Mouse (Mus musculus) left cerebral cortex, postnatal 4 days (tissue): ENCODE measurements at regions not wholly inside any gene's neighbourhood (a gene's known extent, or its start where the extent isn't known, plus 50 kb on each side); places are given as distances from the start of the nearest gene placed in this dataset.
"Not testable (repeated sequence)": the region's sequence is repeated elsewhere in the genome, so short reads cannot be mapped to it uniquely, and the experiment has no call there.

ENCODE experiments used
- DNase-seq: peaks from one replicate; pipeline ENCODE4 v3.0.0-alpha.2; 2022
- intact Hi-C: fragments of 180-260 bp; cut with DNase I; formaldehyde crosslinking; loops from one replicate; pipeline ENCODE4 v1.15.1; 2025

GRCm38 (mm10) chr1:14109190-14109482 is 1984.0 kb downstream of the 4930444P10Rik start:
- intact Hi-C loops, result no loop called here
- DNase-seq, result peak; percentile 11

DNA sequence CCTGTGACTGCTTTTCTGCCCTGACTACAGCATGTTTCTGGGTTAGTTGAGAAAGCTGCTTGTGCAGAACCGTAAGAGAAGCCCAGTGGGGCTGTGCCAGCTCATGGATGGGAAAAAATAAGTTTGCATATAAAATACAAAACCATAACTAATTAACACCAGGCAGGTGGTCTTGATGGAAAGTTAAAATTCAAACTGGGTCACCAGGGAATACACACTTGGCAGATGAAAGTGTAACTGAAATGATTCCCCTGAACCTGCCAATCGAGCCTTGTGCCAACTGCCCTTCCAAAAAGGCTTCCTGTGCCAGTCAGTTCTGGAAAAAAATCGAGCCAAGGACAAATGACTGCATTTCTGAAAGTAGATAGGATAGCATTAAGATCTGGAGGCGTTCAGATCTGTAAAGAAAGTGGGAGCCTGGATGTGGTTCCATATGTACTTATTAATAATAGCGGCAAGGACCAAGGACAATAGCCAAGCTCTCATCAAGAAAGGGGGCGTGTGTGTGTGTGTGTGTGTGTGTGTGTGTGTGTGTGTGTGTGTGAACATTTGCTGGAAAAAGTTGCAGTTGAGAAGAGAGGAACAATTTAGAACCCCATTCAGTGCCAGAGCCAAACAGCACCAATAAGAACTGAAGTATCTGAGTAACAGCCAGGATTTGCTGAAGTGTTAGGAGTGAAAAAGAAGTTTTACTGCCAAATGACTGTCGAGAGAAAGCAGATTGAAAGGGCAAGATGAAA is 1984.5 kb downstream of the 4930444P10Rik start:
- intact Hi-C loops, result no loop called here
- DNase-seq, result peak; percentile 88

- DNase-seq, intact Hi-C loops: not testable (repeated sequence)
Observed at GRCm38 (mm10) chr1:14105521-14105920, 1987.6 kb downstream of the 4930444P10Rik start.

DNA sequence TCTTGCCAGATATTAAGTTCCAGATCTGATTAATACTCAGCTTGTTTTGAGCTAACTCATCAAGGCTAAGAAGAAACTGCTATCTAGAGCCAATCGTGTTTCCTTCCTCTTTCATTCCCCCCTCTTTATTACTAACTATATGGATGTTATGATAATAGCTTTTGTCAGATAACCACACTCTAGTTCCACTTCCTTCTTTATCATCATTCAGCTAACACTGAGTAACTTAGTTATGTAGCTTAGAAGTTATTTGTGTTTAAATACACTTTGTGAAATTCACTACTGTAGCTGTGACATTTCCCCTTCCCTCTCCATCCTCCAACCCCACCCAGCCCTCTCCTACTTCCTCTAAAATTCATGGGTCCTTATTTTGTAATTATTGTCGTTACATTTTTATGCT is 1988.6 kb downstream of the 4930444P10Rik start:
- no peak for DNase-seq
- intact Hi-C loops, result no loop called here

DNA sequence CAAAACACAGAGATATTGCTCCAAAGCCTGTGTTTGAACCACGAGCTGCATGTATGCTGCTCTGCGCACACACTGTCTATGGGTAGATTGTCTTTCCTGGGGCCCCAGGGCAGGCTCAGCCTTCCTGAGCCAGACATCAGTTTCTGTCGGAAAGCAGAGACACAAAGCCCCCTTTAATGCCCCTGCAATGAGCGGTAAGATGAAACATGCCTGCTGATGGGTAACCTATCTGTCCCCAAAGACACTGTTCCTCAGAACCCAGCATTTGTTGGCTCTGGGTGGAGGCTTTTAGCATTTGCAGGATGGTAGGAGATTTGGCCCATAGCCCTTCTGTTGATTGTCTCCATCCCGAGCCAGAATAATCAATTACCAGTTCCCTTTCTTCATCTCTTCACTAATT is 1994.1 kb downstream of the 4930444P10Rik start:
- peak; percentile 3 for DNase-seq
- intact Hi-C loops, result no loop called here

DNA sequence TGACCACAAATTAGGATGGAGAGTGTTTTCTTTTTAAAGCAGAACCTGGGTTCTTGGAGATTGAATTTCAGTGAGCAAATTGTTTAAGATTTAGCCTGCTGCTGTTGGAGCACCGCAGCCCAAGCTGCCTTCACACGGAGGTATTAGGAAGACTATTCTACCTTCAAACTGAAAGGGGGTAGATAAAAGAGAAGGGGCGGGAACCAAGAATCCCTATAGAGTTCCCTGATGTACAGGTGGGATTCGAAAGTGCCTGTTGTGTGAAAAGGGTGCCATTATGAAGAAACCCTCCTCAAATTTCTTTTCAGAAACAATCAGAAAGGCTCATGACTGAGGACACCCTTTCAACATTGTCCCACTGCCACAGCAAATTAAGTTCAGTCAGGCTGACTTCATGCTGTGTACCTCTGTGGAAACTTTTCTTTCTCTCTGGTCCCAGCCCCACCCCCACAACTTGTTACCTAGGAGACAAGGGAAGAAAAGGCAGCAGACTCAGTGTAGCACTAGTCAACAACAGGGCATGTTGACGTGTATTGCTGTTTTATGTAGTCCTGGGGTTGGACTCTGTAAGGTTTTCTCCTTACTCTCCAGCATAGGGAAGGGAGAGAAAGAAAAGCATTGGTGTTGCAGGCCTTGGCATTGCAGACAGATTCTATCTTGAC is 1995.4 kb downstream of the 4930444P10Rik start:
- intact Hi-C loops, result no loop called here
- no peak for DNase-seq

- intact Hi-C loops, result no loop called here
- DNase-seq, result no peak
Observed at GRCm38 (mm10) chr1:14064856-14065255, 2028.3 kb downstream of the 4930444P10Rik start.

- intact Hi-C loops, result no loop called here
- no peak for DNase-seq
Observed at GRCm38 (mm10) chr1:14036163-14036562, 2057.0 kb downstream of the 4930444P10Rik start.

DNA sequence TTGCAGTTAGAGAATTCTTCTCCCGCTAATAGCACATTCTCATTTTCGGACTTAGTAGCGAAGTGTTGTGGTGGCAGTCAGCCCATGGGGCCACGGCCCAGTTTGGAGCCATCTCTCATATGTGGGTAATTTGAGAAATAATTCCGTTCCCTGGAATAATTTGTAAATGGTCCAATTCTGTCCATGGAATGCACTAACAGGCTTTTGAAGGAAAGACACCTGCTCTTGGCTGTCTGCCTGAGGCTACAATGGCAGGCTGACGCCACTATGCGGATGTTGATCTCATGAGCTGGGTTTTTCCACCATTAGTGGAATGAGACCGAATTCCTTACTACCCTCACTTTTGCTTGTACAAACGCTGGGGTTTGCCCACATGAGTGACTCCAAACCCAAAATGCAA is 2081.6 kb downstream of the 4930444P10Rik start:
- intact Hi-C loops, result no loop called here
- peak; percentile 20 for DNase-seq

DNA sequence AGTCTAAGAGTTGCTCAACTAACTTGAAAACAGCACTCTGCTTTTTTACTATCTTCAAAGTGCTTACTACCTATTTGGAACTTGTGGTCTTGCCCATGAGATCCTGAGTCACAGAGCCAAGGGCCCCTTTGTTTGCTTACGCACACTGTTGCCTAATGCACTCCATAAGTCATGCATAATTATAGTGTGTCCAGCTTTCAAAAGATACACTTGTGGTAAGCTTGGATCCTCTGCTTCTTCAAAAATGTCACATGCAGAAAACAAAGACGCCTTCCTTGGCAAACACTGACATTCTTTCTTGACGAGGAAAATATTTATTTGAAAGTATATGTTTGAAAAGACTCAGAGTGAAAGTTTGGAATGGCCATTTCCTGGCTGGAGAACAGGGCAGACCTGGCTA is 2082.3 kb downstream of the 4930444P10Rik start:
- no peak for DNase-seq
- intact Hi-C loops, result no loop called here

DNA sequence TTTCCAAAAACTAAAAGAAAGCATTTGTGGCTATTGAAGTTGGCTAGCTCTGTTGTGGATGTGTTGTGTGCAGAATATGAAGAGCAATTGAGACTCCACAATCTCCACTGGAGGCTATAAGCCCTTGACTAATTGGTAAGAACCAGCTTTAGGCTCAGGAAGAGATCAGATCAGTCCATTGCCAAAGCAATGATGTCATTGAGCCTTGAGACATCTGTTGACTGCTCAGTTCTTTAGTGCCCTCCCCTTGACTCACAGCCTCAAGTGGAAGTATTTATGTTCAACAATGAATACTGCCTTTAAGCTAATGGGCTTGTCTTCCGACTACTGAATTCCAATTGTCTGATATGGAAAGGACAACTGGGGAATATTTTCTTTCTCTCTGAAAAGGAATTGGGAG is 2090.6 kb downstream of the 4930444P10Rik start:
- no peak for DNase-seq
- intact Hi-C loops, result no loop called here

GRCm38 (mm10) chr1:14001431-14001830 is 2091.7 kb downstream of the 4930444P10Rik start:
- intact Hi-C loops, result no loop called here
- peak; percentile 10 for DNase-seq

GRCm38 (mm10) chr1:14000605-14001395 is 2092.3 kb downstream of the 4930444P10Rik start:
- intact Hi-C loops, result no loop called here
- peak; percentile 4 for DNase-seq

DNA sequence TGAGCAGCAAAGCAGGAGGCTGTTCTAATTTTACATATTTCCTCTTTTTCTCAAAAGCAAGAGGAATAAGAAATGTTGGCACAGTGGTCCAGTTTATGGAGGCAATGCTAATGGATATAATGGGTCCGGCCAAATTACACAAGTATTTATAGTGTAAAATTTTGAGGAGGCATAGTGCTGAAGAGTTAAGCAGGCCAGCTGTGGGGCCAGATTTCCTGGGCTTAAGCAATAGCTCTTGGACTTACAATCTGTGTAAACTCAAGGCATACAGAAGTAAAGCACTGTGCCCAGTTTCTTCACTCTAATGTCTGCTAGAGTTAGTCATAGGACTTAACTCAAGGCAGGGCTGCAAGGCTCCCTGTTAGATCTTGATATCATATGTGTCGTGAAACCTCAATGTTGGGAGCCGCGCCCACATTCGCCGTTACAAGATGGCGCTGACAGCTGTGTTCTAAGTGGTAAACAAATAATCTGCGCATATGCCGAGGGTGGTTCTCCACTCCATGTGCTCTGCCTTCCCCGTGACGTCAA is 2094.9 kb downstream of the 4930444P10Rik start:
- DNase-seq, result no peak

GRCm38 (mm10) chr1:13993825-13994509 is 2099.2 kb downstream of the 4930444P10Rik start:
- intact Hi-C loops, result no loop called here
- DNase-seq, result no peak

More for the DNA sequence above, 2094.9 kb downstream of the 4930444P10Rik start:
- intact Hi-C loops, result no loop called here

GRCm38 (mm10) chr1:13992978-13993377 is 2100.1 kb downstream of the 4930444P10Rik start:
- no peak for DNase-seq
- intact Hi-C loops, result no loop called here

- intact Hi-C loops, result no loop called here
- DNase-seq, result no peak
Observed at GRCm38 (mm10) chr1:13989360-13989759, 2103.8 kb downstream of the 4930444P10Rik start.

DNA sequence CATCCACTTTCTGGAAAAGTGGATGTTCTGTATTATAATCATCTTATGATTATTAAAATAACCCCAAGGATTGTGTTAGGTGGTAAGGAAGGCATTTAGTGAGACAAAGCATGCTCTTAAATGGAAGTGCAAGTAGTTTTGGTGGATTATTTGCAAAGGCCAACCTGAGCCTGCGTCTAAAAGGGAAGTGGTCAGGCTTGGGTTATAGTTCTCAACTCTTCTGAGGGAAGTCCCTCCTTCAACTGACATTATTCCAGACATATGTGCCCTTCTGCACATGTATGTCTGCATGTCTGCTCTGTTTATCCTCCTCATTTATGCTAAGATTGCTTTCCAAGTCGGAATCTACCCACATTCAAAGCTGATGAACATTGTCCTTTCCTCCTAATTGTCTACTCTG is 2108.3 kb downstream of the 4930444P10Rik start:
- no peak for DNase-seq
- intact Hi-C loops, result no loop called here

DNA sequence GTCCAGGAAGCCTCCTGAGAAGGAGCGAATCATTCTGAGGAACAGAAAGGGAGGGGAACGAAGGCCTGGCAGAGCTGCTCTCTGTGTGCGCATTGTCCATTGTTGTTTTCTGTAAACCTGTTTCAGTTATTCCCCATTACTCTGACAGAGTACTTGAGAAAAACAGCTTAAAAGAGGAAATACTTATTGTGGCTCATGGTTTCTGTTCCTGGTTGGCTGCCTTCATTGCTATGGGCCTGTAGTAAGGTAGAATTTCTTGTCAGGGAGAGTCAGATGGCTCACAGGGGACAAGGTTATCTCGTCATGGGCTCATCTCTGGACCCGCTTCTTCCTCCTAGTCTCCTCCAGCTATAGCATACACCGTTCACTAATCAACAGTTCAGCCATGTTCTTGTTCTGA is 2112.9 kb downstream of the 4930444P10Rik start:
- no peak for DNase-seq
- intact Hi-C loops, result no loop called here

- DNase-seq, result no peak
- intact Hi-C loops, result no loop called here
Observed at GRCm38 (mm10) chr1:13978640-13979039, 2114.5 kb downstream of the 4930444P10Rik start.

GRCm38 (mm10) chr1:13977207-13977606 is 2115.9 kb downstream of the 4930444P10Rik start:
- intact Hi-C loops, result no loop called here
- DNase-seq, result no peak
